Mouse (Mus musculus) kidney, postnatal 0 days (tissue): ENCODE measurements around the gene Phf12. TPM values are rescaled to one million over a fixed set of nuclear protein-coding genes. Genes with fewer than 3 reads are reported as not detected.

Experiments
- ATAC-seq: fragments of 200-750 bp; cut with Nextera tagmentation; replicated peaks from 2 replicates; pipeline ENCODE4 v1.8.0; 2017; ENCODE audit warnings: low read depth, moderate number of reproducible peaks, moderate TSS enrichment, moderate library complexity; ENCODE audit not compliant: low FRiP score
- DNase-seq: peaks from one replicate; pipeline ENCODE4 v3.0.0-alpha.2; 2016; ENCODE audit warnings: low spot score
- H3K27ac ChIP-seq: fragments of 300-500 bp; sonication (generic); 2 replicates; pipeline ENCODE4 v1.5.1; 2014; ENCODE audit warnings: mild to moderate bottlenecking
- H3K27me3 ChIP-seq: fragments of 300-500 bp; sonication (generic); 2 replicates; pipeline ENCODE4 v1.6.1; 2014; ENCODE audit warnings: low read length, mixed read lengths; ENCODE audit not compliant: insufficient read depth
- H3K36me3 ChIP-seq: fragments of 300-500 bp; sonication (generic); 2 replicates; pipeline ENCODE4 v1.6.1; 2014; ENCODE audit warnings: low read length, mixed read lengths; ENCODE audit not compliant: insufficient read depth
- H3K4me1 ChIP-seq: fragments of 300-500 bp; sonication (generic); replicated peaks from 2 replicates; pipeline ENCODE4 v1.6.1; 2014; ENCODE audit warnings: antibody characterized with exemption, low read length, mixed read lengths; ENCODE audit not compliant: insufficient read depth
- H3K4me2 ChIP-seq: fragments of 300-500 bp; sonication (generic); 2 replicates; pipeline ENCODE4 v1.6.1; 2014; ENCODE audit warnings: mild to moderate bottlenecking, low read length, moderate library complexity, mixed read lengths
- H3K4me3 ChIP-seq: fragments of 300-500 bp; sonication (generic); replicated peaks from 2 replicates; pipeline ENCODE4 v1.5.1; 2014; ENCODE audit warnings: low read depth, low read length
- H3K9ac ChIP-seq: fragments of 300-500 bp; sonication (generic); 2 replicates; pipeline ENCODE4 v1.6.1; 2014; ENCODE audit warnings: low read depth, low read length
- H3K9me3 ChIP-seq: fragments of 300-500 bp; sonication (generic); replicated peaks from 2 replicates; pipeline ENCODE4 v1.6.1; 2016; ENCODE audit warnings: low read length, inconsistent platforms, mixed read lengths
- CTCF ChIP-seq: IDR thresholded peaks from 2 replicates; pipeline ENCODE4 v1.5.1; 2016; ENCODE audit warnings: antibody characterized with exemption, low read depth, mild to moderate bottlenecking, moderate library complexity
- WGBS: fragments of 180-500 bp; shearing (Covaris S2); extraction: QIAGEN DNeasy Blood & Tissue Kit; methylation state at CpG from one replicate; pipeline ENCODE4 v1.1.7; 2014; 5-methylcytosine and 5-hydroxymethylcytosine counted together
- polyA plus RNA-seq: library from polyadenylated mRNA; unstranded; fragments of >200 nt; fragmentation: Nextera tagmentation; extraction: Ambion mirVana; gene quantifications from 2 replicates; pipeline ENCODE4 v1.2.1, GENCODE M21; 2015

The Phf12 gene
- polyA plus RNA-seq, 1 experiment from 2014 or later: 11.1 TPM

DNA sequence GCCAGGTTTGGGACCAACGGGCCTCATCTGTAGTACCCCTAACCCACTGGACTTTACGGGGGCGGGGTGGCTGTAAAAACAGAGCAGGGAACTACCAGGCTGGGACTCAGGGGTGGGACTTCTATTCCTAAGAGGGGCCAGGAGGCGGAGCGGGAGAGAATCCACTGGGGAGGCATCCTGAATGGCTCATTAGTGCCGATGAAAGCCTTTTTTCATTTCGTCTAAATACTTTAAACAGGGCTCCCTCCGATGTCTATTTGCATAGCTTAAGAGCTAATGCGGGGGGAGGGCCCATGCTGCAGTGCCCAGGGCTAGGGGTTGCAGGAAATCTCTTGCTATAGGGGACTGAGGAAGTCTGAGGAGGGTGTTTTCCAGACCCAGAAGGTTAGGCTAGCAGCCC is 34.7 kb upstream of the Phf12 start:
- no peak for ATAC-seq
- TF ChIP-seq CTCF: no peak
- DNase-seq: peak; percentile 8
- H3K9ac ChIP-seq: no peak overlapping the region
- no peak overlapping the region for H3K4me3 ChIP-seq
- 8% methylated on average over 9 of the region's 9 CpGs for WGBS
- H3K4me2 ChIP-seq: no peak overlapping the region
- H3K27ac ChIP-seq: no peak overlapping the region
- no peaks in the 10 kb centered on the region for H3K9me3 ChIP-seq
- peaks cover 19% of the 10 kb centered on the region; the same call in 1 of the 2 replicates for H3K27me3 ChIP-seq
- H3K36me3 ChIP-seq: no peaks in the 10 kb centered on the region
- H3K4me1 ChIP-seq: no peaks in the 10 kb centered on the region

DNA sequence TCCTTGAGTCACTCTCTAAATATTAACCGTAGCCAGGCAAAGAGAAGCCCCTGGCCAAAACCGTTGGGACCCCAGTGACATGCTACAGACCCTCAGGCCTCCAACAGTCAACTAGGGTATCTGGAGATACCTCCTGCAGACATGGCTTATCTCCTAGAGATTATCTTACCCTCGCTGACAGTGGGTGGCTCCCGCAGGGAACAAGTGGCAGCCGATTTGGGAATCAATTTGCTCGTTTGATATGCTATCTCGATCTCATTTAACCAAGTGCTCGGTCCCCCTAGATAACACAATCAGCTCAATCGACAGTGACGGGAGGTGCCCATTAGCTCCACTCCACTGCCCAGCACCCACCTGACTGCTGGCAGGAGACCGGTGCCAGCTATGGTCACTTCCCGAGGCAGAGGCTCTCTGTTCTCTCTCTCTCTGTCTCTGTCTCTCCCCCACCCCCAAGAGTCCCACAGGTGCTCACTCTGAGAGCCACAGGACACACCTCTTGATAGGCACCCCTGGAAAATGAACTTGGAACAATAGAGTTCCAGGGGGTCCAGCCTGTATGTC is 32.3 kb upstream of the Phf12 start:
- Histone ChIP-seq H3K4me3 (no peak overlapping the region), H3K27ac (no peak overlapping the region), H3K9ac (no peak overlapping the region), H3K4me2 (no peak overlapping the region), H3K27me3 (peaks cover 19% of the 10 kb centered on the region; the same call in 1 of the 2 replicates), H3K4me1 (no peaks in the 10 kb centered on the region), H3K9me3 (no peaks in the 10 kb centered on the region), H3K36me3 (no peaks in the 10 kb centered on the region)
- 28% methylated on average over 12 of the region's 12 CpGs for WGBS
- DNase-seq (no peak), ATAC-seq (no peak)
- TF ChIP-seq CTCF: no peak

DNA sequence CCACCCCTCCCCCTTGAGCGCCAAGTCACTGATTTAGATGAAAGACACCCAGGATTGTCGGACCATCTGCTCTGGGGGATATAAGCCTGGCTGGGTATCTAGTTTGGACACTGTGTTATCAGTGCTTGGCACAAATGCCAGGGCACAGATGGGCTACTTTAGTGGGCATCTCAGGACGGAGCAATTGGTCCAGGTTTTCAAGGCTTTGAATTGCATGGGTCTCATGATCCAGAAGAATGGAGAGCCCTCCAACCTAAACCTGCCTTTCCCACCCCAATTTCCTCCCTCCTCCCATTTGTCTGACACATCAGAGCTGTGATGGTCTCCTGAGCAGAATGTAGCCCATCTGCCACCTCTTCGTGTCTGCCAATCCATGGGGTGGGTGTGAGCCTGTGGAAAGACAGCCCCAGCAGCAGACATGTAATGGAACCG is 31.7 kb upstream of the Phf12 start:
- Histone ChIP-seq H3K4me1 (no peaks in the 10 kb centered on the region), H3K27ac (no peak overlapping the region), H3K4me3 (no peak overlapping the region), H3K9ac (no peak overlapping the region), H3K27me3 (peaks cover 19% of the 10 kb centered on the region; the same call in 1 of the 2 replicates), H3K9me3 (no peaks in the 10 kb centered on the region), H3K4me2 (no peak overlapping the region), H3K36me3 (no peaks in the 10 kb centered on the region)
- DNase-seq: no peak
- no peak for TF ChIP-seq CTCF
- ATAC-seq: no peak
- WGBS: 59% methylated on average over 5 of the region's 5 CpGs

DNA sequence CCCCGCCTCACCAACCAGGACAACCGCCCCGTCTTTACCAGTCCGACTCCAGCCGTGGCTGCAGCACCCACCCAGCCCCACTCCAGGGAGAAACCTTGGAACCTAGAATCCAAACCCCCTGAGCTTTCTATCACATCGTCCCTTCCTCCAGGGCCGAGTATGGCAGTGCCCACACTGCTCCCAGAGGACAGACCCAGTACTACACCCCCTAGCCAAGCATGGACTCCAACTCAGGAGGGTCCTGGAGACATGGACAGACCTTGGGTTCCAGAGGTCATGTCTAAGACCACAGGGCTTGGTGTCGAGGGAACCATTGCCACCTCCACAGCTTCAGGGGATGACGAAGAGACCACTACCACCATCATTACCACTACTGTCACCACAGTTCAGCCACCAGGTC is 28.9 kb upstream of the Phf12 start:
- no peak overlapping the region for H3K27ac ChIP-seq
- no peaks in the 10 kb centered on the region for H3K36me3 ChIP-seq
- H3K4me2 ChIP-seq: no peak overlapping the region
- H3K4me3 ChIP-seq: no peak overlapping the region
- no peaks in the 10 kb centered on the region for H3K9me3 ChIP-seq
- TF ChIP-seq CTCF: peak; percentile 68
- no peak overlapping the region for H3K9ac ChIP-seq
- ATAC-seq (no peak), DNase-seq (peak; percentile 28)
- H3K4me1 ChIP-seq: no peaks in the 10 kb centered on the region
- 36% methylated on average over 9 of the region's 9 CpGs for WGBS
- H3K27me3 ChIP-seq: peaks cover 9% of the 10 kb centered on the region; the same call in 1 of the 2 replicates

DNA sequence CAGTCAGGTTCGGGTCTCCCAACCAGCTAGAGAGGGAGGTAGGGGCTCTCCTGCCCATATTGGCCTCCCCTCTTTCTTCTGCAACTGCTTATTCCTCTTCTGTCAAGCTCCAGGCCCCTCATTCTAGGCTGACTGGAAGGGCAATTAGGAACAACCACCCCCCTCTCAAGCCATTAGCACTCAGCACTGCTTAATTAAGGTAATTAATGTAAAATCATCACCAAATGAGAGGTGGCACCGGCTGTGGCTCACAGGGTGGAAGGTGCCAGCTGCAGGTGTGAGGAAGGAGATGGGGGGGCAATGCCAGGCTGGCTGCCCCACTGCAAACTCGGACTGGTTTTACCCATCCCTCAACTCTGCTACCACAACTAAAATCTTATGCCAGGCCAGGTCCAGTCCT is 26.1 kb upstream of the Phf12 start:
- no peaks in the 10 kb centered on the region for H3K9me3 ChIP-seq
- no peak for TF ChIP-seq CTCF
- WGBS: 53% methylated on average over 3 of the region's 3 CpGs
- 0 out of 2 replicates have a peak, but pooled peaks cover 5% of the 10 kb centered on the region for H3K27me3 ChIP-seq
- ATAC-seq: no peak
- no peak overlapping the region for H3K27ac ChIP-seq
- H3K36me3 ChIP-seq: no peaks in the 10 kb centered on the region
- H3K4me3 ChIP-seq: no peak overlapping the region
- DNase-seq: no peak
- H3K9ac ChIP-seq: no peak overlapping the region
- H3K4me1 ChIP-seq: no peaks in the 10 kb centered on the region
- no peak overlapping the region for H3K4me2 ChIP-seq

DNA sequence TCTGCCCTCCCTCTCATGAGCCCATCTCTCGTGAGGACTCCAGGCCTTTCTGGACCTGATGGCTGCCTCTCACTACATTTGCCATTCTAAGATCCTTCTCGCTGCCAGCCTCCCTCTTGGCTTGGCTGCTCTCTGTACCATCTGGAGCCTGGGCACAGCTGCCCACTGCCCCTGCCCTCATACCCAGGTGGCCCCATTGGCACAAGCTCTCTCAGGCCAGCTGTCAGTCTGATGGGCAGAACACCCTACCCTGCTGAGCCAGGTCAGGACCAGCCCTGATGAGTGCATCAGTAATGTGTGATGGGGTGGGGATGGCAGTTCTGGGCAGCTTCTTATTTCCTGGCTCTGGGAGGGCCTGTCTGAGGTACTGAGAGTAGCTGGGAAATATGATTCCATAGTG is 24.3 kb upstream of the Phf12 start:
- H3K4me3 ChIP-seq: no peak overlapping the region
- H3K9me3 ChIP-seq: no peaks in the 10 kb centered on the region
- ATAC-seq (no peak), DNase-seq (no peak)
- H3K27me3 ChIP-seq: 0 out of 2 replicates have a peak, but pooled peaks cover 3% of the 10 kb centered on the region
- no peak for TF ChIP-seq CTCF
- no peak overlapping the region for H3K27ac ChIP-seq
- H3K36me3 ChIP-seq: no peaks in the 10 kb centered on the region
- H3K9ac ChIP-seq: no peak overlapping the region
- WGBS: 67% methylated on average over 2 of the region's 2 CpGs
- no peaks in the 10 kb centered on the region for H3K4me1 ChIP-seq
- no peak overlapping the region for H3K4me2 ChIP-seq

DNA sequence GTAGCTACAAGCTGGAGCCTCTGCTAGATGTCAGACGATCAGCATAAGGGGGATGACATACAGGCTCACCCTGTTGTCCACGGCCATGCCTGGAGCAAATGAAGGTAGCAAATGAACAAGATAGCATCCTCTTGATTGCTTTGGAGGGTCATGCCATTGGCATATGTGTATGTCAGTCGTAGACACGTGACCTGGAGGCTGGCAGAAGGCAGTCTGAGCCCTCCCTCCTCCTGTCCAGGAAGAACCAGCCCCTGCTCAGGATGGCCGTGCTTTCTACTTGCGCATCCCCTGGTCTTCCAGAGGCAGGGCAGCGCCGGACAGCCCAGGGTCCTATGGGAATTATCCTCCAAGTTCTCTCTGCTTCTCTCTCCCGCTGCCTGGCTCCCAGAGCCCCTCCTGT is 23.6 kb upstream of the Phf12 start:
- H3K9me3 ChIP-seq: no peaks in the 10 kb centered on the region
- no peak overlapping the region for H3K9ac ChIP-seq
- DNase-seq (no peak), ATAC-seq (no peak)
- H3K4me2 ChIP-seq: no peak overlapping the region
- H3K27me3 ChIP-seq: 0 out of 2 replicates have a peak, but pooled peaks cover 3% of the 10 kb centered on the region
- no peak overlapping the region for H3K4me3 ChIP-seq
- 55% methylated on average over 9 of the region's 9 CpGs for WGBS
- TF ChIP-seq CTCF: no peak
- H3K27ac ChIP-seq: no peak overlapping the region
- no peaks in the 10 kb centered on the region for H3K36me3 ChIP-seq
- H3K4me1 ChIP-seq: no peaks in the 10 kb centered on the region
